In the genomic region with DNA sequence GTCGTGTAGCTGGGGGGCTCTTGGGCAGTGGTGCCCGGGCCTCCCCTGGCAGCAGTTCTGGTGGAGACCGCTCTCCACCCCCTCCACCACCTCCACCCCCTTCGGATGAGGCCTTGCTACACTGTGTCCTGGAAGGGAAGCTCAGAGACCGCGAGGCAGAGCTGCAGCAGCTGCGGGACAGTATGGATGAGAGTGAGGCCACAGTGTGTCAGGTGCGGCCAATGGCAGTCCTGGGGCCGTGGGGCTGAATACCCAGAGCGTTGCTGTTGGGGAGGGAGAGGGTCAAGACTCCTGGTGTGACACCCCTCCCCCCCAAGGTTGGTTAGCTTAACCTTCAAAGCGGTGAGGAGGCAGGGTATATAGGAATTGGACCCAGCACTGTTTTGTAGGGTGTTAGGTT, we compare ENCODE assay signal across 19 mouse cellular contexts. TPM values are rescaled to one million over a fixed set of nuclear protein-coding genes. Genes with fewer than 3 reads are reported as not detected.
DNase-seq lines count a peak whose midpoint lies in the region; ATAC-seq and TF ChIP-seq lines count a peak whose summit lies in the region.
"Had no signal": no experiment of that assay in that cellular context is flagged by ENCODE, and none has a peak within 500 bp of the region (broad histone marks: within the 10 kb centered on the region; RNA-seq: fewer than 3 reads in every experiment).

No protein-coding gene starts in this region.

- H3K9ac ChIP-seq in heart, embryonic 12.5 days, result no peak overlapping the region
- H3K9ac ChIP-seq in liver, embryonic 11.5 days (ENCODE audit: low read depth, low read length), result no peak overlapping the region
- H3K9ac ChIP-seq in liver, embryonic 12.5 days, result no peak overlapping the region
- H3K9ac ChIP-seq: embryonic facial prominence, embryonic 13.5 days; intestine, embryonic 15.5 days had no signal

- no peak overlapping the region for H3K4me2 ChIP-seq in heart, embryonic 12.5 days
- H3K4me2 ChIP-seq in liver, embryonic 11.5 days, result no peak overlapping the region
- no peak overlapping the region for H3K4me2 ChIP-seq in liver, embryonic 12.5 days
- no peak overlapping the region for H3K4me2 ChIP-seq in myocyte (ENCODE audit: low read depth)
- H3K4me2 ChIP-seq: embryonic facial prominence, embryonic 13.5 days; intestine, embryonic 15.5 days had no signal

- no peak for DNase-seq in heart, adult 8-10 months (ENCODE audit: low spot score)
- no peak for DNase-seq in liver, embryonic 11.5 days (ENCODE audit: low spot score)
- DNase-seq in G1E (ENCODE audit: low spot score), result no peak
- DNase-seq: adrenal gland, adult 2 months; cerebellum, postnatal 10 days; heart, postnatal 4 days; midbrain, embryonic 14.5 days; right cerebral cortex, postnatal 25 days; thymus, adult 2 months had no signal

- no peak overlapping the region for H3K27ac ChIP-seq in heart, embryonic 12.5 days (ENCODE audit: poor library complexity, severe bottlenecking)
- H3K27ac ChIP-seq in liver, embryonic 11.5 days (ENCODE audit: low read depth, low read length), result no peak overlapping the region
- no peak overlapping the region for H3K27ac ChIP-seq in liver, embryonic 12.5 days
- H3K27ac ChIP-seq: embryonic facial prominence, embryonic 13.5 days; intestine, embryonic 15.5 days; layer of hippocampus, adult 2 months had no signal

- H3K4me3 ChIP-seq in heart, embryonic 12.5 days, result no peak overlapping the region
- H3K4me3 ChIP-seq in liver, embryonic 11.5 days (ENCODE audit: low read depth, low read length), result no peak overlapping the region
- no peak overlapping the region for H3K4me3 ChIP-seq in liver, embryonic 12.5 days
- H3K4me3 ChIP-seq in G1E (ENCODE audit: low read depth, low read length) (peak overlapping the region; percentile 21; the same call in 1 of the 2 replicates), myocyte (no peak overlapping the region)
- H3K4me3 ChIP-seq: embryonic facial prominence, embryonic 13.5 days; intestine, embryonic 15.5 days; layer of hippocampus, adult 2 months had no signal

- TF ChIP-seq CTCF in G1E (IDR thresholded peaks at IDR 0.05; ENCODE audit: low read depth, low read length), result no peak

- H3K79me2 ChIP-seq in myocyte (ENCODE audit: control insufficient read depth, insufficient read depth), result peaks cover 38% of the 10 kb centered on the region

- H3ac ChIP-seq in myocyte (ENCODE audit: control insufficient read depth, insufficient read length), result no peak overlapping the region

- no peaks in the 10 kb centered on the region for H3K27me3 ChIP-seq in heart, embryonic 12.5 days (replicated peaks)
- no peaks in the 10 kb centered on the region for H3K27me3 ChIP-seq in liver, embryonic 11.5 days (replicated peaks; ENCODE audit: control insufficient read depth, insufficient read depth, low read length)
- H3K27me3 ChIP-seq in liver, embryonic 12.5 days (replicated peaks), result peaks cover 6% of the 10 kb centered on the region; the same call in 1 of the 2 replicates
- H3K27me3 ChIP-seq in G1E (ENCODE audit: insufficient read depth, low read length) (no peaks in the 10 kb centered on the region), myocyte (ENCODE audit: control insufficient read depth, insufficient read depth, insufficient read length) (no peaks in the 10 kb centered on the region)
- H3K27me3 ChIP-seq: embryonic facial prominence, embryonic 13.5 days; intestine, embryonic 15.5 days had no signal

- H3K9me3 ChIP-seq in heart, embryonic 12.5 days (replicated peaks), result no peaks in the 10 kb centered on the region
- H3K9me3 ChIP-seq in liver, embryonic 11.5 days (ENCODE audit: control insufficient read depth, low read length), result no peaks in the 10 kb centered on the region
- no peaks in the 10 kb centered on the region for H3K9me3 ChIP-seq in liver, embryonic 12.5 days (replicated peaks)
- no peaks in the 10 kb centered on the region for H3K9me3 ChIP-seq in G1E (replicated peaks)
- H3K9me3 ChIP-seq: embryonic facial prominence, embryonic 13.5 days; intestine, embryonic 15.5 days had no signal

- peaks cover 35% of the 10 kb centered on the region for H3K4me1 ChIP-seq in heart, embryonic 12.5 days (replicated peaks)
- H3K4me1 ChIP-seq in liver, embryonic 11.5 days (replicated peaks; ENCODE audit: control insufficient read depth, insufficient read depth, low read length), result peaks cover 8% of the 10 kb centered on the region
- H3K4me1 ChIP-seq in liver, embryonic 12.5 days, result peaks cover 21% of the 10 kb centered on the region
- H3K4me1 ChIP-seq in G1E (ENCODE audit: insufficient read depth, low read depth, low read length), result peaks cover 35% of the 10 kb centered on the region

- WGBS in heart, embryonic 12.5 days, result 83% methylated on average over 11 of the region's 11 CpGs
- 75% methylated on average over 11 of the region's 11 CpGs for WGBS in liver, embryonic 11.5 days
- WGBS in liver, embryonic 12.5 days (ENCODE audit: insufficient replicate concordance), result 72% methylated on average over 11 of the region's 11 CpGs

- ATAC-seq in heart, embryonic 12.5 days (ENCODE audit: insufficient number of reproducible peaks, low FRiP score), result peak; percentile 13; the same call in 1 of the 2 replicates
- ATAC-seq in liver, embryonic 11.5 days (replicated peaks; ENCODE audit: low FRiP score), result 0 out of 2 replicates have a peak, but pooled peaks have one; percentile 10
- no peak for ATAC-seq in liver, embryonic 12.5 days
- ATAC-seq in G1E (ENCODE audit: extremely low read depth, insufficient number of reproducible peaks, low FRiP score, poor library complexity, severe bottlenecking), result no peak
- no peak for ATAC-seq in megakaryocyte, adult 5-6 weeks (ENCODE audit: poor library complexity, severe bottlenecking)
- ATAC-seq: forebrain, embryonic 16.5 days; intestine, embryonic 15.5 days; lung, postnatal 0 days had no signal

- no peak for TF ChIP-seq POLR2A in myocyte (IDR thresholded peaks at IDR 0.05; ENCODE audit: insufficient read length, low read depth)

- peaks cover 79% of the 10 kb centered on the region for H3K36me3 ChIP-seq in heart, embryonic 12.5 days
- peaks cover 27% of the 10 kb centered on the region for H3K36me3 ChIP-seq in liver, embryonic 11.5 days (ENCODE audit: control insufficient read depth, insufficient read depth, low read length)
- peaks cover 57% of the 10 kb centered on the region for H3K36me3 ChIP-seq in liver, embryonic 12.5 days
- H3K36me3 ChIP-seq in G1E (replicated peaks) (peaks cover 83% of the 10 kb centered on the region), myocyte (ENCODE audit: control insufficient read depth, insufficient read depth) (peaks cover 5% of the 10 kb centered on the region)

RNA-seq across cellular contexts. Expression of a gene that starts 9.8 kb away (rescaled TPM):
- 58.3 and 58.5 TPM in 2 replicates for polyA plus RNA-seq in heart, embryonic 12.5 days (2016; fragmentation: Nextera tagmentation; extraction: Ambion mirVana)
- 10 to 100 TPM; 53.9 to 70.5 (median 63.8) TPM for total RNA-seq in heart, adult 8-10 months (2022)
- 28.6 and 31.4 TPM in 2 replicates for polyA plus RNA-seq in liver, embryonic 11.5 days (2014; fragmentation: Nextera tagmentation; extraction: Ambion mirVana)
- polyA plus RNA-seq in liver, embryonic 12.5 days (2016; fragmentation: Nextera tagmentation; extraction: Ambion mirVana), result 18.3 and 19.6 TPM in 2 replicates
- total RNA-seq in G1E (2014; fragmentation: Nextera tagmentation), result 25.6 and 32.7 TPM in 2 replicates
- 21.7 and 28.5 TPM in 2 replicates for total RNA-seq in G1E (2017)
- 122 and 157 TPM in 2 replicates for polyA plus RNA-seq in G1E (2012)
- 66.1 TPM for polyA plus RNA-seq in myocyte (2012; fragmentation: generic; extraction: Trizol)
- total RNA-seq in megakaryocyte, adult 5-6 weeks (2015), result 0.32 and 0.36 TPM in 2 replicates
- total RNA-seq in megakaryocyte, adult 5-6 weeks (2017), result 0.37 and 0.51 TPM in 2 replicates

RNA-seq across cellular contexts. Expression of a gene that starts 17.8 kb away (rescaled TPM):
- polyA plus RNA-seq in heart, embryonic 12.5 days (2016; fragmentation: Nextera tagmentation; extraction: Ambion mirVana), result 60.1 and 66.8 TPM in 2 replicates
- total RNA-seq in heart, adult 8-10 months (2022), result 10 to 100 TPM; 43.9 to 59.9 (median 54.3) TPM
- polyA plus RNA-seq in liver, embryonic 11.5 days (2014; fragmentation: Nextera tagmentation; extraction: Ambion mirVana), result 62.2 and 65.3 TPM in 2 replicates
- 45.8 and 47.6 TPM in 2 replicates for polyA plus RNA-seq in liver, embryonic 12.5 days (2016; fragmentation: Nextera tagmentation; extraction: Ambion mirVana)
- total RNA-seq in G1E (2014; fragmentation: Nextera tagmentation) (35.6 and 41.8 TPM in 2 replicates), G1E (2017) (39.7 and 42.2 TPM in 2 replicates)
- polyA plus RNA-seq in G1E (2012) (91.6 and 94.7 TPM in 2 replicates), myocyte (2012; fragmentation: generic; extraction: Trizol) (81.3 TPM)
- 35.9 and 47.9 TPM in 2 replicates for total RNA-seq in megakaryocyte, adult 5-6 weeks (2015)
- 25.3 and 29.3 TPM in 2 replicates for total RNA-seq in megakaryocyte, adult 5-6 weeks (2017)

RNA-seq across cellular contexts. Expression of a gene that starts 18.5 kb away (rescaled TPM):
- 19.2 and 19.5 TPM in 2 replicates for polyA plus RNA-seq in heart, embryonic 12.5 days (2016; fragmentation: Nextera tagmentation; extraction: Ambion mirVana)
- total RNA-seq in heart, adult 8-10 months (2022), result 10 to 100 TPM; 30.6 to 34.6 (median 31.4) TPM
- polyA plus RNA-seq in liver, embryonic 11.5 days (2014; fragmentation: Nextera tagmentation; extraction: Ambion mirVana), result 24.9 and 25.1 TPM in 2 replicates
- 18.5 and 20.9 TPM in 2 replicates for polyA plus RNA-seq in liver, embryonic 12.5 days (2016; fragmentation: Nextera tagmentation; extraction: Ambion mirVana)
- 19.3 and 22.4 TPM in 2 replicates for total RNA-seq in G1E (2014; fragmentation: Nextera tagmentation)
- total RNA-seq in G1E (2017), result 20.4 and 22.0 TPM in 2 replicates
- polyA plus RNA-seq in G1E (2012), result 14.1 and 14.7 TPM in 2 replicates
- 13.5 TPM for polyA plus RNA-seq in myocyte (2012; fragmentation: generic; extraction: Trizol)
- total RNA-seq in megakaryocyte, adult 5-6 weeks (2015), result 6.2 and 6.3 TPM in 2 replicates
- total RNA-seq in megakaryocyte, adult 5-6 weeks (2017), result 6.5 and 6.8 TPM in 2 replicates

RNA-seq across cellular contexts. Expression of a gene that starts 21.5 kb away (rescaled TPM):
- polyA plus RNA-seq in heart, embryonic 12.5 days (2016; fragmentation: Nextera tagmentation; extraction: Ambion mirVana), result 0.09 and 0.18 TPM in 2 replicates
- total RNA-seq in heart, adult 8-10 months (2022), result under 1 TPM in 1 of 4 experiments, not detected in 3; 0.46 TPM
- polyA plus RNA-seq in liver, embryonic 11.5 days (2014; fragmentation: Nextera tagmentation; extraction: Ambion mirVana), result 0.09 TPM in 1 of 2 replicates, not detected in the other
- not detected in 2 replicates for polyA plus RNA-seq in liver, embryonic 12.5 days (2016; fragmentation: Nextera tagmentation; extraction: Ambion mirVana)
- not detected in 2 replicates for total RNA-seq in G1E (2014; fragmentation: Nextera tagmentation)
- total RNA-seq in G1E (2017), result 0.05 TPM in 1 of 2 replicates, not detected in the other
- 0.02 and 0.04 TPM in 2 replicates for polyA plus RNA-seq in G1E (2012)
- 5.0 TPM for polyA plus RNA-seq in myocyte (2012; fragmentation: generic; extraction: Trizol)
- total RNA-seq in megakaryocyte, adult 5-6 weeks (2015), result not detected in 2 replicates
- total RNA-seq in megakaryocyte, adult 5-6 weeks (2017), result not detected in 2 replicates
- total RNA-seq: heart, postnatal 4 days had no signal
- polyA plus RNA-seq: liver, embryonic 16.5 days had no signal

RNA-seq across cellular contexts. Expression of a gene that starts 23.3 kb away (rescaled TPM):
- polyA plus RNA-seq in heart, embryonic 12.5 days (2016; fragmentation: Nextera tagmentation; extraction: Ambion mirVana), result 20.4 and 21.3 TPM in 2 replicates
- total RNA-seq in heart, adult 8-10 months (2022), result 10 to 100 TPM in 3 of 4 experiments, 1 to 10 TPM in 1; 9.0 to 10.8 (median 10.3) TPM
- 6.3 and 6.8 TPM in 2 replicates for polyA plus RNA-seq in liver, embryonic 11.5 days (2014; fragmentation: Nextera tagmentation; extraction: Ambion mirVana)
- 4.1 TPM in 2 replicates for polyA plus RNA-seq in liver, embryonic 12.5 days (2016; fragmentation: Nextera tagmentation; extraction: Ambion mirVana)
- 26.1 and 34.6 TPM in 2 replicates for total RNA-seq in G1E (2014; fragmentation: Nextera tagmentation)
- 7.4 TPM in 2 replicates for total RNA-seq in G1E (2017)
- polyA plus RNA-seq in G1E (2012), result 4.4 and 6.7 TPM in 2 replicates
- polyA plus RNA-seq in myocyte (2012; fragmentation: generic; extraction: Trizol), result 43.4 TPM
- 36.9 and 40.7 TPM in 2 replicates for total RNA-seq in megakaryocyte, adult 5-6 weeks (2015)
- total RNA-seq in megakaryocyte, adult 5-6 weeks (2017), result 9.4 and 10.0 TPM in 2 replicates

Comparison
In these comparisons a context has a peak if more than half of its experiments do, and no peak if none do; other contexts are left out.
1. ATAC-seq: peak in heart, embryonic 12.5 days (single experiment) and liver, embryonic 11.5 days (single experiment); none in liver, embryonic 12.5 days (single experiment), G1E (single experiment) and megakaryocyte, adult 5-6 weeks (single experiment).